Mouse (Mus musculus): ENCODE measurements around the gene Lrch2.
"Not testable (repeated sequence)": the region's sequence is repeated elsewhere in the genome, so short reads cannot be mapped to it uniquely, and the experiment has no call there.

DNA sequence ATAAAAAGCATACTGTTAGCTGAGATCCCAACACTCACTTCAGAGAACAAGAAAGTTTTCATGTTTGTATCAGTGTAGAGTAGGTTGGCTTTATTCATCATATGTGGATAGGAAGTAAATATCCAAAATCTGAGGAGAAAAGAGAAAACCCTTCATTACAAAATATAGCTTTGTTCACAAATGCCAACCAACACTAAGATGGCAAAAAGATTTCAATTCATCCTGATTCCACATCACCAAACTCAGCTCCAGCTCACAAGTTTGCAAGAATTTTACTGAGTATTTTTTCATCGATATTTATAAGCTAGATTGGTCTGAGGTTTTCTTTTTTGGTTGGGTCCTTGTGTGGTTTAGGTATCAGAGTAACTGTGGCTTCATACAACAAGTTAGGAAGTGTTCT lies 100.3 kb downstream of the Lrch2 start, which contains the start of gene Vmn1r239-ps:
- TF ChIP-seq CTCF, POLR2A (IDR thresholded peaks at IDR 0.05; ENCODE audit: extremely low read depth, insufficient read depth, low read length): not testable (repeated sequence)
